Mouse (Mus musculus): ENCODE measurements around the gene Mr1. TPM values are rescaled to one million over a fixed set of nuclear protein-coding genes. Genes with fewer than 3 reads are reported as not detected.

Mr1 gene
- polyA plus RNA-seq, 1 experiment from 2014 or later: 1.3 TPM

Other genes with a start within 250 kb of the Mr1 start
- gene Ier5, start 47.2 kb downstream of the Mr1 start, polyA plus RNA-seq (2015; fragmentation: Nextera tagmentation; extraction: Ambion mirVana): 7.5 and 7.9 TPM in 2 replicates
- 106 and 121 TPM in 2 replicates for gene Stx6, start 11.9 kb upstream of the Mr1 start, polyA plus RNA-seq (2015; fragmentation: Nextera tagmentation; extraction: Ambion mirVana)
- 3.5 and 6.4 TPM in 2 replicates for gene BC034090, start 97.6 kb upstream of the Mr1 start, polyA plus RNA-seq (2015; fragmentation: Nextera tagmentation; extraction: Ambion mirVana)

Data from neural tube, embryonic 13.5 days (tissue).